Mouse (Mus musculus) ES-Bruce4 (cell line): ENCODE results near the gene Ect2l. TPM values are rescaled to one million over a fixed set of nuclear protein-coding genes. Genes with fewer than 3 reads are reported as not detected.
"Not testable (repeated sequence)": the region's sequence is repeated elsewhere in the genome, so short reads cannot be mapped to it uniquely, and the experiment has no call there.

Source experiments
- H3K27ac ChIP-seq: 2 replicates; pipeline ENCODE4 v1.5.1; 2012; ENCODE audit warnings: low read length, inconsistent platforms; ENCODE audit not compliant: insufficient read depth
- H3K27me3 ChIP-seq: 2 replicates; pipeline ENCODE4 v1.6.1; 2012; ENCODE audit warnings: mild to moderate bottlenecking, low read length, inconsistent platforms; ENCODE audit not compliant: control insufficient read depth, poor library complexity, insufficient read depth, severe bottlenecking
- H3K36me3 ChIP-seq: 2 replicates; pipeline ENCODE4 v1.6.1; 2012; ENCODE audit warnings: inconsistent platforms, mild to moderate bottlenecking, low read length, moderate library complexity; ENCODE audit not compliant: control insufficient read depth, poor library complexity, insufficient read depth, severe bottlenecking
- H3K4me1 ChIP-seq: one replicate; pipeline ENCODE4 v1.8.1; 2011; ENCODE audit warnings: low read length; ENCODE audit not compliant: control insufficient read depth, insufficient read depth
- H3K4me3 ChIP-seq: 2 replicates; pipeline ENCODE4 v1.5.1; 2011; ENCODE audit warnings: low read depth, mild to moderate bottlenecking, low read length
- H3K9ac ChIP-seq: 2 replicates; pipeline ENCODE4 v1.6.1; 2012; ENCODE audit warnings: low read depth, mild to moderate bottlenecking, inconsistent platforms; ENCODE audit not compliant: poor library complexity, severe bottlenecking
- H3K9me3 ChIP-seq: replicated peaks from 2 replicates; pipeline ENCODE4 v1.6.1; 2012; ENCODE audit warnings: mild to moderate bottlenecking, low read length, inconsistent platforms; ENCODE audit not compliant: control insufficient read depth, poor library complexity, insufficient read depth, severe bottlenecking
- CTCF ChIP-seq: IDR thresholded peaks from one replicate; pipeline ENCODE4 v1.8.1; 2011; ENCODE audit warnings: low read depth, low read length
- EP300 ChIP-seq: IDR thresholded peaks from 2 replicates; pipeline ENCODE4 v1.6.1; 2011; ENCODE audit warnings: low read depth, low read length; ENCODE audit not compliant: insufficient read depth
- POLR2A ChIP-seq: IDR thresholded peaks from one replicate; pipeline ENCODE4 v1.8.1; 2011; ENCODE audit warnings: low read length; ENCODE audit not compliant: insufficient read depth
- polyA plus RNA-seq: library from polyadenylated mRNA; stranded (reverse); fragments of >200 nt; gene quantifications from 2 replicates; pipeline ENCODE4 v1.2.4, GENCODE M21; 2011; ENCODE audit warnings: low read depth; ENCODE audit not compliant: missing spikeins, insufficient read depth, insufficient read length

Ect2l gene
- polyA plus RNA-seq, 1 experiment, result 0.52 TPM

DNA sequence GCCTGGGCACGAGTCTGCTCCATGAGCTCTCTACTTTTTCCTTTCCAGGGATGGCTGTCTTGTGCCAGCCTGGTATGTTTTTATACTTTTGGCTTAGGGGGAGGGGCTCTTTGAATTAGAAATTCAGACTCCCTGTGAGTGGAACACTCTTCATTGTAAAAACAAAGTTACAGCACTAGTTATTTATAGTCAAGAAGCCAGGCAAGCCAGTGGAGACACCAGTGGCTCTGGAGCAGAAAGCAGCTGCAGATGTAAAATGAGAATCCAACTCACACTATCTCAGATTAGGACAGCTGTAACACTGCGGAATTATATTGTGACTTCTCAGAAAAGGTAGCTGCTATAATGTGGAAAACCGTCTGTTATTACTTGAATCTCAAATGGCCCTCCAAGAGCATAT lies 63.5 kb downstream of the Ect2l start:
- H3K9me3 ChIP-seq, result no peaks in the 10 kb centered on the region
- H3K4me3 ChIP-seq, result no peak overlapping the region
- TF ChIP-seq EP300 (no peak), CTCF (no peak), POLR2A (no peak)
- no peaks in the 10 kb centered on the region for H3K4me1 ChIP-seq
- no peak overlapping the region for H3K27ac ChIP-seq
- H3K36me3 ChIP-seq, result no peaks in the 10 kb centered on the region
- no peaks in the 10 kb centered on the region for H3K27me3 ChIP-seq
- no peak overlapping the region for H3K9ac ChIP-seq

DNA sequence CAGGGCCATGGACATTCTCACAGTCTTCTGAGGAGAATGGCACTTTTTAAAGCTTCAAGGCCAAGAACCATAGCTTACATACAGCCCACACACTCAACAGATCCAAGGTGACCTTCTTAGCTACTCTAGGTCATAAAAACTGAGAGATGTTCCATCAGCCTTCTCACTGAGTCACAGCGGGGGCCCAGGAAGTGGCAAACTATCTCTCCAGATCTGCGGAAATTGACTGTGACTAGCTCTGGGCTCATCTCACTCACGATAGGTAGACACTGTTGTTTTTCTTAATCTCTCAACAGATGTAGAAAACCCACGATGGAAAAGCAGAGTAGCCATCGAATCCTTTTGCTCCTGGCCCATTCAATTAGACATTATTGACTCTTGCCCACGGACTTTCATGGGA lies 68.5 kb downstream of the Ect2l start:
- no peaks in the 10 kb centered on the region for H3K4me1 ChIP-seq
- no peaks in the 10 kb centered on the region for H3K36me3 ChIP-seq
- TF ChIP-seq POLR2A, result no peak

DNA sequence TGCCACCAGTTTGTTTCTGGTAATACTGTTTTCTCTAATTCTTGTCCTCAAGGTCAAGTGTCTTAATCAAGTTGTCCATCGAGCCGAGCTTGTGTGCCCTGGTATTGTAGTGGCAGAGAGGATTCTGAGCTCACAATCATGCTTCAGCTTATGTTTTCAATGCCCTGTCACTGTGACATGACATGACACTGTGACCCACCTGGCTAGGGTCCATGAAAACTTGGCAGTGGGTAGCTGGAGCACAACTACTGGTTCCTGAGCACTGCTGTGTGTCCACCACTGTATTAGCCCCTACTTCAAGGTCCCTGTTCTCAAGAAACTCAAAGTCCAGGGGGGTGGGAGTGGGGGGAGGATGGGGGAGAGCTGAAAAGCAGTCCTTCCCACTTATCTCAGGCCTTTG lies 69.3 kb downstream of the Ect2l start:
- H3K9me3 ChIP-seq, result no peaks in the 10 kb centered on the region
- H3K36me3 ChIP-seq, result no peaks in the 10 kb centered on the region
- H3K27ac ChIP-seq, result no peak overlapping the region
- H3K27me3 ChIP-seq, result no peaks in the 10 kb centered on the region
- no peak overlapping the region for H3K4me3 ChIP-seq
- H3K4me1 ChIP-seq, result no peaks in the 10 kb centered on the region
- no peak overlapping the region for H3K9ac ChIP-seq
- TF ChIP-seq EP300 (no peak), CTCF (no peak), POLR2A (no peak)

More for the DNA sequence above, 68.5 kb downstream of the Ect2l start:
- Histone ChIP-seq H3K9ac (no peak overlapping the region), H3K4me3 (no peak overlapping the region), H3K27me3 (no peaks in the 10 kb centered on the region), H3K9me3 (no peaks in the 10 kb centered on the region), H3K27ac (no peak overlapping the region)

DNA sequence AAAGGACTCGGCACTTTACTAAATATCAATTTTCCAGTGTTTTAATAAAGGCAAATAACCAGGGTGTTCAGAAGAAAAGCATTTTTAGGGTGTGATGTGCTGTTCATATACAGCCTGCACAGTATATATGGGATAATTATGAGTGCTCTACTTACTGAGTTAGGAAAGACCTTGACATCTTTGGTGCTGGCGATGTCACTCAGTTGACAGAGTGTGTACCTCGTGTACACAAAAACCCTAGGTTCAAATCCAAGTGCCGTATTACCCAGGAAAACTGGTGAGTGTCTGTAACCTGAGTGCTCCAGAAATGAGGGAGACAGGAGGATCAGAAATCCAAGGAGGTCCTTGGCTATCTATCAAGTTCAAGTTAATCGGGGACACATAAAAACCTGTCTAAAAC lies 71.1 kb downstream of the Ect2l start:
- no peaks in the 10 kb centered on the region for H3K9me3 ChIP-seq
- no peaks in the 10 kb centered on the region for H3K4me1 ChIP-seq
- H3K4me3 ChIP-seq, result no peak overlapping the region
- TF ChIP-seq EP300 (no peak), POLR2A (no peak), CTCF (no peak)
- H3K27me3 ChIP-seq, result no peaks in the 10 kb centered on the region
- H3K9ac ChIP-seq, result no peak overlapping the region
- H3K36me3 ChIP-seq, result no peaks in the 10 kb centered on the region
- no peak overlapping the region for H3K27ac ChIP-seq

DNA sequence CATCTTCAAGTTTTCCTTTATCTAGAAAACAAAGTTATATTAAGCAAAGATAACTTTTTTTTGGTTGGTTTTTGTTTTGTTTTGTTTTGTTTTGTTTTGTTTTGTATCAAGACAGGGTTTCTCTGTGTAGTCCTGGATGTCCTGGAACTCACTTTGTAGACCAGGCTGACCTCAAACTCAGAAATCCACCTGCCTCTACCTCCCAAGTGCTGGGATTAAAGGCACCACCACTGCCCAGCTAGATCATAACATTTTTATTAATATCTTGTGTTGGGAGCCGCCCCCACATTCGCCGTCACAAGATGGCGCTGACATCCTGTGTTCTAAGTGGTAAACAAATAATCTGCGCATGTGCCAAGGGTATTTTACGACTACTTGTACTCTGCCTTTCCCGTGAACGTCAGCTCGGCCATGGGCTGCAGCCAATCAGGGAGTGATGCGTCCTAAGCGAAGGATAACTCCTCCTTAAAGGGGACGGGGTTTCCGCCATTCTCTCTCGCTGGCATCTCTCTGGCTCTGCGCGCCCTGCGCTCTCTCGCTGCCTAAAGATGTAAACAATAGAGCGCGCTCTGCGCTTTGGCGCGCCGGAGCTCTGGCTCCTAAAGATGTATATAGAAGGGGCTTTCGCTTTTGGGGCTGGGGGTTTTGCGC lies 71.7 kb downstream of the Ect2l start:
- H3K27me3 ChIP-seq, H3K9ac ChIP-seq, H3K27ac ChIP-seq, H3K9me3 ChIP-seq, H3K4me3 ChIP-seq, H3K4me1 ChIP-seq, H3K36me3 ChIP-seq: not testable (repeated sequence)

DNA sequence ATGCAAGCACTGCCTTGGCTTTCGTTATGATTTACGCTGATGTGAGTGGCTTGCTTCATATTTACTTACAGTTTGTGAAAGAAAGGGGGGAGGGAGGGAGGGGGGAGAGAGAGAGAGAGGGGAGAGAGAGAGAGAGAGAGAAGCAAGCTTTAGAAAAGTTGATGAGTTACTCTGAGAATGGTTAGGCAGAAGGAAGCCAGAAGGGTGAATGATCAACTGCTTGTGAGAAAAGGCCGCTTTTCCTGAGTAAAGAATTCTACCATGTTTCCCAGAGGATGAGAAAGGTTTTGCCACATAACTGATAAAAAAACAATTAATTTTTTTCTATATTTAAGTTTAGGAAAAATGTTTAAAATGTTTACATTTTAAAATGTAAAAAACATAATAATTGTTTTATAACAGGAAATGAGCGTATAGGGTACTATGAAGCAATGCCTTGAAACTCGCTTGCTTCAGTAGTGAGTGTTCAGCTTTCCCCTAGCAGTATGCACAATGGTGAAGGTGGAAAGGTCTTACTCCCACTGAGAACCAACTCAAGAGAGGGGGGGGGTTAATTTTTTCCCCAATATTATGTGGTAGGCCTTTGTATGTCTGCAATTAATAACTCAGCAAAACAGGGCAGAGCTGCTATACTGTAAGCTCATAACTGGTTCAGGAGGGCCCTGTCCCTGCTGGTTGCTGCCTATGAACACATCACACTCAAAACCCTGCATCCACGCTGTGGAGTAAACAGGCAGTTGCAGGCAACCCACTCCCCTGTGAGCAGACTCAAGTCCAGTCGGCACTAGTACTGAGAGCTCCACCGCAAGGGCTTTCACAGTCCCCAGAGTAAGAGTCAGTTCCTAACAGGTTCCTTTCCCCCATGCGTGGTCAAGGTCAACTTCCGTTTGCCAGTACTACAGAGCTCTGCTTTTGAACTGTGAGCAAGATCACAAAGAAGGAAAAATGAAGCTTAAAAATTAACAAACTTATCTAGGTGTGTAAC lies 78.7 kb downstream of the Ect2l start:
- H3K4me1 ChIP-seq, result no peaks in the 10 kb centered on the region
- TF ChIP-seq POLR2A (no peak), EP300 (no peak), CTCF (no peak)
- no peak overlapping the region for H3K4me3 ChIP-seq
- no peak overlapping the region for H3K27ac ChIP-seq
- H3K9me3 ChIP-seq, result no peaks in the 10 kb centered on the region
- no peaks in the 10 kb centered on the region for H3K27me3 ChIP-seq
- H3K9ac ChIP-seq, result no peak overlapping the region
- H3K36me3 ChIP-seq, result no peaks in the 10 kb centered on the region
